Mouse (Mus musculus) liver, embryonic 11.5 days (tissue): ENCODE measurements around the gene 3100002H09Rik. TPM values are rescaled to one million over a fixed set of nuclear protein-coding genes. Genes with fewer than 3 reads are reported as not detected.

Experiments
- ATAC-seq: fragments of 200-750 bp; cut with Nextera tagmentation; replicated peaks from 2 replicates; pipeline ENCODE4 v1.8.0; 2017; ENCODE audit warnings: moderate number of reproducible peaks, mild to moderate bottlenecking, moderate TSS enrichment, moderate library complexity; ENCODE audit not compliant: low FRiP score
- DNase-seq: peaks from one replicate; pipeline ENCODE4 v3.0.0-alpha.2; 2017; ENCODE audit warnings: low spot score
- H3K27ac ChIP-seq: fragments of 300-500 bp; sonication (generic); 2 replicates; pipeline ENCODE4 v1.5.1; 2014; ENCODE audit warnings: mild to moderate bottlenecking, low read depth, low read length, control low read depth
- H3K27me3 ChIP-seq: fragments of 300-500 bp; sonication (generic); replicated peaks from 2 replicates; pipeline ENCODE4 v1.6.1; 2014; ENCODE audit warnings: low read length, mixed read lengths; ENCODE audit not compliant: control insufficient read depth, insufficient read depth
- H3K36me3 ChIP-seq: fragments of 300-500 bp; sonication (generic); 2 replicates; pipeline ENCODE4 v1.6.1; 2014; ENCODE audit warnings: mild to moderate bottlenecking, low read length, moderate library complexity, mixed read lengths; ENCODE audit not compliant: control insufficient read depth, insufficient read depth
- H3K4me1 ChIP-seq: fragments of 300-500 bp; sonication (generic); replicated peaks from 2 replicates; pipeline ENCODE4 v1.6.1; 2014; ENCODE audit warnings: low read length, mixed read lengths; ENCODE audit not compliant: control insufficient read depth, insufficient read depth
- H3K4me2 ChIP-seq: fragments of 300-500 bp; sonication (generic); 2 replicates; pipeline ENCODE4 v1.6.1; 2014; ENCODE audit warnings: mild to moderate bottlenecking, control low read depth, moderate library complexity
- H3K4me3 ChIP-seq: fragments of 300-500 bp; sonication (generic); 2 replicates; pipeline ENCODE4 v1.5.1; 2014; ENCODE audit warnings: low read depth, low read length, control low read depth
- H3K9ac ChIP-seq: fragments of 300-500 bp; sonication (generic); 2 replicates; pipeline ENCODE4 v1.6.1; 2014; ENCODE audit warnings: low read depth, low read length, control low read depth
- H3K9me3 ChIP-seq: fragments of 300-500 bp; sonication (generic); 2 replicates; pipeline ENCODE4 v1.6.1; 2016; ENCODE audit warnings: low read length, inconsistent platforms, mixed read lengths; ENCODE audit not compliant: control insufficient read depth
- WGBS: fragments of 180-500 bp; shearing (Covaris S2); extraction: QIAGEN DNeasy Blood & Tissue Kit; methylation state at CpG from one replicate; pipeline ENCODE4 v1.1.7; 2014; 5-methylcytosine and 5-hydroxymethylcytosine counted together
- polyA plus RNA-seq: library from polyadenylated mRNA; unstranded; fragments of >200 nt; fragmentation: Nextera tagmentation; extraction: Ambion mirVana; gene quantifications from 2 replicates; pipeline ENCODE4 v1.2.1, GENCODE M21; 2014

3100002H09Rik gene
- not detected in 2 replicates for polyA plus RNA-seq

GRCm38 (mm10) chr4:124610703-124611102 lies at the start of gene 3100002H09Rik:
Gene 3100002H09Rik, minus strand, starts transcription at chr4:124610803.
- 78% methylated on average over 2 of the region's 2 CpGs for WGBS
- peaks cover 9% of the 10 kb centered on the region for H3K27me3 ChIP-seq
- H3K4me1 ChIP-seq: peaks cover 17% of the 10 kb centered on the region

DNA sequence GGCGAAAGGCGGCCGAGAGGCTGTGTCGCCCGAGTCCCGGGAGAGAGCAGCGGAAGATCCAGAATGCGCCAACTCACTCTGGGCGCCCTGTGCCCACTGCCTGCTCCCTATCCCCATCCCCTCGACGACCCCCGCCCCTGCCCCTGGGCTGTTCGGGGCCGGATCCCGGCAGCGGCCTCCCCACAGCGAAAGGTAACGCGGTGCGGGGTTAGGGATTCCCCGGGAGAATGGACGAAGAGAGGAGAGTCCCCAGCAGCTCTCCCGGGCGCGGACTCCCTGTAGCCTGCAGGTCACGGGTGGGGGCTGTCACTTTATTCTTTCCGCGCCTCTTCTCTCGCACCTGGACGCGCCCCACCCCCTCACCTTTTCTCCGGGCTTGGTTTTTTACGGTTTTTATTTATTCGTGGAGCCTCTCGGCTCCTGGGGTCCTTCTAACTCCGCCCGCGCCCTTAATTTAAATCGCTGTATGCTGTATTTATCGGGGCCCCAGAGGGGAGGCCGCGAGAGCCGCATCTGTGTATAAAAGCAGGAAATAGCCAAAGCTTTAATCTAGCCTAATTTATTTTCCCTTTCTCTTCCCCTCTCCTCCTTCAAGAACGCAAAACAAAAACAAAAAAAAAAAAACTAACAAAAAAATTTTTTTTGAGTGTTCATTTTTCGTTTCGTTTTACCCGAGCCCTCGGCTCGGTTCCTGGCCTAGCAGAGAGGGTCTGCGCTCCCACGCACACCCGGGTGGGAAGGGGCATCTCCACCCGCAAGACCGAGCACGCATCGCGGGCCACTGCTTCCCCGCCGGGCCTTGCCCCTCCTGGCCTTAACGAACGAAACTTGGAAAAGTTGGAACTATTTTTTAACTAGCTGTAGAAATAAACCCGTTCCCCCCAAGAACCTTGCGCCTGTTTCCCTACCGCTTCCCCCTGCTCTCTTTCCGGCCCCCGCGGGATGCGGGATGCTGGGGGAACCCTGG lies 48.9 kb upstream of the 3100002H09Rik start:
- H3K4me2 ChIP-seq: peak overlapping the region; percentile 28
- no peak for DNase-seq
- no peak overlapping the region for H3K27ac ChIP-seq
- H3K4me1 ChIP-seq: peaks cover 7% of the 10 kb centered on the region
- H3K27me3 ChIP-seq: peaks cover 95% of the 10 kb centered on the region
- no peaks in the 10 kb centered on the region for H3K36me3 ChIP-seq
- H3K4me3 ChIP-seq: peak overlapping the region; percentile 25; the same call in 1 of the 2 replicates
- WGBS: 2% methylated on average over 68 of the region's 68 CpGs
- H3K9ac ChIP-seq: no peak overlapping the region
- no peak for ATAC-seq
- H3K9me3 ChIP-seq: no peaks in the 10 kb centered on the region

More at GRCm38 (mm10) chr4:124610703-124611102, at the start of gene 3100002H09Rik:
- no peaks in the 10 kb centered on the region for H3K9me3 ChIP-seq
- no peak within 1 kb of the TSS for H3K4me2 ChIP-seq
- H3K36me3 ChIP-seq: no peaks in the 10 kb centered on the region
- ATAC-seq: no peak
- no peak within 1 kb of the TSS for H3K9ac ChIP-seq
- H3K4me3 ChIP-seq: no peak within 1 kb of the TSS
- DNase-seq: no peak
- no peak within 1 kb of the TSS for H3K27ac ChIP-seq

DNA sequence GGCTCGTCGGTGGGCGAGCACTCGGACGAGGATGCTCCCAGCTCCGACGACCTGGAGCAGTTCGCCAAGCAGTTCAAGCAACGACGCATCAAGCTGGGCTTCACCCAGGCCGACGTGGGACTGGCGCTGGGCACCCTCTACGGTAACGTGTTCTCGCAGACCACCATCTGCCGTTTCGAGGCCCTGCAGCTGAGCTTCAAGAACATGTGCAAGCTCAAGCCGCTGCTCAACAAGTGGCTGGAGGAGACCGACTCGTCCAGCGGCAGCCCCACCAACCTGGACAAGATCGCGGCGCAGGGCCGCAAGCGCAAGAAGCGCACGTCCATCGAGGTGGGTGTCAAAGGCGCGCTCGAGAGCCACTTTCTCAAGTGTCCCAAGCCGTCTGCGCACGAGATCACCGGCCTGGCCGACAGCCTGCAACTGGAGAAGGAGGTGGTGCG lies 47.8 kb upstream of the 3100002H09Rik start:
- Histone ChIP-seq H3K4me2 (peak overlapping the region; percentile 95; the same call in 1 of the 2 replicates), H3K9ac (no peak overlapping the region), H3K36me3 (no peaks in the 10 kb centered on the region), H3K9me3 (no peaks in the 10 kb centered on the region), H3K4me1 (peaks cover 7% of the 10 kb centered on the region), H3K27me3 (peaks cover 98% of the 10 kb centered on the region), H3K4me3 (peak overlapping the region; percentile 61), H3K27ac (no peak overlapping the region)
- WGBS: 2% methylated on average over 39 of the region's 39 CpGs
- ATAC-seq (no peak), DNase-seq (peak; percentile 64)

- Histone ChIP-seq H3K27me3 (peaks cover 99% of the 10 kb centered on the region), H3K4me2 (peak overlapping the region; percentile 95), H3K36me3 (no peaks in the 10 kb centered on the region), H3K9ac (peak overlapping the region; percentile 14; the same call in 1 of the 2 replicates), H3K4me3 (peak overlapping the region; percentile 61), H3K9me3 (no peaks in the 10 kb centered on the region), H3K27ac (no peak overlapping the region), H3K4me1 (peaks cover 7% of the 10 kb centered on the region)
- 3% methylated on average over 60 of the region's 61 CpGs for WGBS
- DNase-seq (no peak), ATAC-seq (no peak; the same call in 1 of the 2 replicates)
These were observed 47.2 kb upstream of the 3100002H09Rik start for GRCm38 (mm10) chr4:124657781-124658180.

DNA sequence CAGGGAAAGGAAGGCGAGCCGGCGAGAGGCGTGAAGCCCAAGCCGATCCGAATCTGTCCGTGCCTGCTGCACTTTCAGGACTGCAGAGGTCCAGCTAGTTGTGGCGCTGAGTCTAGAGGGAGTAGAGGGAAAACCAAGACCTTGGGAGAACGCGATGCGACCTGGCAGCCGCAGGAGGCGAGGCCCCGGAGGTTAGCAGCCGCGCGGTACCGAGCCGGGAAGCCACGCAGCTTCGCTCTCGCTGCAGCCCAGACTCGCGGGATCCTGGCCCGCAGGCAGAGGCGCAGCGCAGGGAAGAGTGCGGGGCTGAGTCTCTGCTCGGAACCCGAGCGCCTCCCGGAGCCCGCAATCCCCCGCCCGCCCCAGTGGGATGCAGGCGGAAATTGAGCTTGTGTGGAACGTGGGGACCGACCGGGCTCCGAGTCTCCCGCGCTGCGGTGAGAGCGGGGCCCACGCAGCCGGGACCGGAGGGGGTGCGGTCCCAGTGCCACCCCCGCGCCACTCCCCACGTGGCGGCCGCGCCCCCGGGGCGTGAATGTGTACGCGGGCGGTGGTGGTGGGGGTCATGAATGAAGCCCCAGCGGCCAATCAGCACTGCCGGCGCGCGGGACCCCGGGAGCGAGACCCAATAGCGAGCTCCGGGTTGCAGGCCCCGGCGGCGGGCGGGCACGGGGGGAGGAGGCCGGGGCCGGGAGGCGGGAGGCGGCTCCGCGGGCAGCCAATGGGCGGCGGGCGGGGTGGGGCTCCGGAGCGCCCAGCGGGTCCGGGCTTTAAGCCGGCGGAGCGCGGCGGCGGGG lies 46.4 kb upstream of the 3100002H09Rik start:
- Histone ChIP-seq H3K4me1 (peaks cover 7% of the 10 kb centered on the region), H3K27ac (no peak overlapping the region)

DNA sequence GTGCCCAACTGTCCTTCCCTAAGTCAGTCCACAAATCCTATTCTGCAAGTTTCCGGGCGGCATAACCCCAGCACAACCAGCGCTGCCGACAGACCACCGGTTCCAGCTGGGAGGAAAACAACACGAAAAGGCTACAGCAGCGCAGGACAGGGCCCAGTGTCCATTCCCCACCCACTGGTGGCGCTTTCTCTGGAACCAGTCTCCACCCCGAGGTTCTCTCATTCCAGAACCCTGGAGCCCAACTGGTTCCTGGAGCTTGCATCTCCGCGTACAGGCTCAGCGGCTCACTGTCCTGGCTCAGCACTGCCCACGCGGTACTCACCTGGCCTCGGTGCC lies 45.9 kb upstream of the 3100002H09Rik start, which contains the start of gene Pou3f1:
Pou3f1 (plus strand) TSS at position 290 of the 336 bp plus-strand sequence.
- peaks cover 95% of the 10 kb centered on the region for H3K27me3 ChIP-seq
- DNase-seq: no peak

More for the DNA sequence above, 46.4 kb upstream of the 3100002H09Rik start:
- Histone ChIP-seq H3K4me2 (peak overlapping the region; percentile 95), H3K9me3 (no peaks in the 10 kb centered on the region), H3K36me3 (no peaks in the 10 kb centered on the region), H3K4me3 (peak overlapping the region; percentile 61), H3K9ac (no peak overlapping the region), H3K27me3 (peaks cover 97% of the 10 kb centered on the region)
- under 1% methylated on average over 75 of the region's 92 CpGs for WGBS
- ATAC-seq: peak; percentile 86
- DNase-seq: peak; percentile 79

GRCm38 (mm10) chr4:124652886-124653285 lies 42.3 kb upstream of the 3100002H09Rik start:
- no peak overlapping the region for H3K9ac ChIP-seq
- H3K4me2 ChIP-seq: no peak overlapping the region
- peaks cover 87% of the 10 kb centered on the region for H3K27me3 ChIP-seq
- ATAC-seq (no peak), DNase-seq (no peak)
- no peaks in the 10 kb centered on the region for H3K36me3 ChIP-seq
- no peaks in the 10 kb centered on the region for H3K9me3 ChIP-seq
- WGBS: 12% methylated on average over 9 of the region's 9 CpGs
- H3K4me3 ChIP-seq: no peak overlapping the region
- no peak overlapping the region for H3K27ac ChIP-seq
- H3K4me1 ChIP-seq: peaks cover 4% of the 10 kb centered on the region

More for the DNA sequence above, 45.9 kb upstream of the 3100002H09Rik start, which contains the start of gene Pou3f1:
- H3K4me2 ChIP-seq: peak within 1 kb of the TSS; percentile 95
- WGBS: 3% methylated on average over 15 of the region's 15 CpGs
- peak within 1 kb of the TSS; percentile 14; the same call in 1 of the 2 replicates for H3K9ac ChIP-seq
- H3K9me3 ChIP-seq: no peaks in the 10 kb centered on the region
- no peaks in the 10 kb centered on the region for H3K36me3 ChIP-seq
- peak within 1 kb of the TSS; percentile 61 for H3K4me3 ChIP-seq
- ATAC-seq: no peak
- H3K4me1 ChIP-seq: peaks cover 7% of the 10 kb centered on the region
- no peak within 1 kb of the TSS for H3K27ac ChIP-seq

DNA sequence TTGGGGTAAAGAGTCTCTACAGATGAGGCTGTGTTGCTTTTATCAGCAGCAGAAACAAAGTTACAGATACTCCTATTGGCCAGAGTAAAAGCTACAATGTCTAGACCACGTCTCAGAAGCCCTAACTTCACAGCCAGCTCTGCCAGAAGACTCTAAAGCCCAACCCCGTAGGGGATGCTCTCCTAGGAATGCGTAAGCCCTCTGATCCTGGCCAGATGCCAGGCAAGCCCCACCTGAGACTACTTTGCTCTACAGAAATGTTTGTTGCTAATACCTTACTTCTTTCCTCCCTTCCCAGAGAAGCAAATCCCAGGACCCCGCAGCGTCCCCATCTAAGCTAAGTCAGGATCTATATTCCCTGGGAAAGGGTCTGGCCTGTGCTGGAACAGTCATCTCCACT lies 37.3 kb upstream of the 3100002H09Rik start:
- 43% methylated on average over 5 of the region's 5 CpGs for WGBS
- no peak overlapping the region for H3K4me2 ChIP-seq
- no peak overlapping the region for H3K4me3 ChIP-seq
- no peaks in the 10 kb centered on the region for H3K36me3 ChIP-seq
- no peak overlapping the region for H3K9ac ChIP-seq
- ATAC-seq (no peak), DNase-seq (no peak)
- H3K4me1 ChIP-seq: peaks cover 10% of the 10 kb centered on the region
- H3K9me3 ChIP-seq: no peaks in the 10 kb centered on the region
- no peak overlapping the region for H3K27ac ChIP-seq
- H3K27me3 ChIP-seq: peaks cover 41% of the 10 kb centered on the region
